Mouse (Mus musculus): Measurements from ENCODE around the gene Tmem100. TPM values are rescaled to one million over a fixed set of nuclear protein-coding genes. Genes with fewer than 3 reads are reported as not detected.

The Tmem100 gene
- polyA plus RNA-seq, 1 experiment: not detected

DNA sequence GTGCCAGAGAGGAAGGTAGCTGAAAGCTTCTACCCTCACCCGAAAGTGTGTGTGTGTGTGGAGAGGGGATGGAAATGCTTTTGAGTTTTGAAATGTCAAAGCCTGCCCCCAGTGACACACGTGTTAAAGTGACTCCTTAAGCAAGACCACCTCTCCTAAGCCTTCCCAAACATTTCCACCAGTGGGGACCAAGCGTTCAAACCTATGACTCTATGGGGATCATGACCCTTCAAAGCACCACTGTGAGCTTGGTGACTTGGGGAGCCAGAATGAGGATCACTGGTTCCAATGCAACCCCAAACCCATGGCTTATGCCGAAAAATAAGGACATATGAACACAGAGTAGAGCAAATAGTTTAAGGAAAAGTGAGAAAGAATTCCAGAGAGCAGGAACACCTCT lies 33.7 kb upstream of the Tmem100 start:
- H3K9me3 ChIP-seq: no peaks in the 10 kb centered on the region
- TF ChIP-seq GATA1 (IDR thresholded peaks at IDR 0.05; ENCODE audit: borderline replicate concordance, low read length): no peak
- H3K36me3 ChIP-seq (replicated peaks; ENCODE audit: low read length): peaks cover 29% of the 10 kb centered on the region
- no peaks in the 10 kb centered on the region for H3K27me3 ChIP-seq (replicated peaks)
- H3K4me3 ChIP-seq (replicated peaks): no peak overlapping the region
- peaks cover 15% of the 10 kb centered on the region for H3K4me1 ChIP-seq

DNA sequence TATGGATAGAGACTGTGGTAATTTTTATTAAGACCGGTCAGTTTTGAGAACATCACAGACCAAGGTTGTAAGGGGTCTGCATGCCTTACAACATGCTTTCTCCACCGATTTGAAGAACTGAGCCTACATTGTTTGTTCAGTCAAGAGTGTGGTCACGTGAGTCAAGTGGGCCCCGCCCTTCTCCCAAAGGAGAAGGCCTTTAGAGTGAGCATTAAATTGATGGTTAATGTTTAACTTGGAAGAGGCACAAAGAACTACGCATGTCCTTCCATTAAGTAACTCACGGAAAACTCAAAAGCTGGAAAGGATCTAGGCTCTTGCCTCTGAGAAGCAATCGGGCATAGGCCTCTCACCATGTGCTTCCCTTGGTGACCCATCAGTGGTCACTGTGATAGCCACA lies 33.3 kb upstream of the Tmem100 start:
- Histone ChIP-seq H3K27me3 (replicated peaks) (no peaks in the 10 kb centered on the region), H3K4me1 (peaks cover 20% of the 10 kb centered on the region), H3K36me3 (replicated peaks; ENCODE audit: low read length) (peaks cover 29% of the 10 kb centered on the region), H3K9me3 (no peaks in the 10 kb centered on the region), H3K4me3 (replicated peaks) (no peak overlapping the region)
- TF ChIP-seq FLI1 (IDR thresholded peaks at IDR 0.05; ENCODE audit: low read length) (no peak), GATA1 (IDR thresholded peaks at IDR 0.05; ENCODE audit: borderline replicate concordance, low read length) (no peak)

- Histone ChIP-seq H3K27me3 (replicated peaks) (no peaks in the 10 kb centered on the region), H3K9me3 (no peaks in the 10 kb centered on the region), H3K4me3 (replicated peaks) (no peak overlapping the region), H3K4me1 (peaks cover 20% of the 10 kb centered on the region), H3K36me3 (replicated peaks; ENCODE audit: low read length) (peaks cover 29% of the 10 kb centered on the region)
- TF ChIP-seq FLI1 (IDR thresholded peaks at IDR 0.05; ENCODE audit: low read length) (no peak), GATA1 (IDR thresholded peaks at IDR 0.05; ENCODE audit: borderline replicate concordance, low read length) (no peak)
Observed at GRCm38 (mm10) chr11:89998996-89999770, 31.0 kb upstream of the Tmem100 start.

DNA sequence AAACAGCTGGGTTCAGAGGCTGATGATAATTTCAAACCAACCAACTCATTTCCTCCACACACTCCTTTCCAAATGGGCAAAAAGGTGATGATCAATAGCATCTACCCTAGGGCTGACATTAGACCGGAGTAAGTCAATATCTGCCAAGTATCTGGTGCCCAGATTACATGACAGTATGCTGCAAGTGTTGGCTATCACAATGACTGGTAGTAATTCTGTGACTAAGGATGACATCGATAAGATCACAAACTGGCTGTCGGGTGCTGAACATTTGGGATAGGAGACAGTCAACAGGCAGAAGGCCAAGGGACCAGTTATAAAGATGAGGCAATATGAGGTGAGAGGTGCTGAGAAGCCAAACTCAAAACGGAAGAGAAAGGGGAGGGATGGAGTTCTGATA lies 29.5 kb upstream of the Tmem100 start:
- Histone ChIP-seq H3K4me1 (peaks cover 20% of the 10 kb centered on the region), H3K27me3 (replicated peaks) (no peaks in the 10 kb centered on the region), H3K36me3 (replicated peaks; ENCODE audit: low read length) (peaks cover 29% of the 10 kb centered on the region), H3K9me3 (no peaks in the 10 kb centered on the region), H3K4me3 (replicated peaks) (no peak overlapping the region)
- TF ChIP-seq FLI1 (IDR thresholded peaks at IDR 0.05; ENCODE audit: low read length) (no peak), GATA1 (IDR thresholded peaks at IDR 0.05; ENCODE audit: borderline replicate concordance, low read length) (no peak)

GRCm38 (mm10) chr11:90001396-90002230 lies 28.5 kb upstream of the Tmem100 start:
- peaks cover 29% of the 10 kb centered on the region for H3K36me3 ChIP-seq (replicated peaks; ENCODE audit: low read length)
- H3K4me1 ChIP-seq: peaks cover 20% of the 10 kb centered on the region
- H3K9me3 ChIP-seq: no peaks in the 10 kb centered on the region
- peak overlapping the region; percentile 93 for H3K4me3 ChIP-seq (replicated peaks)
- no peaks in the 10 kb centered on the region for H3K27me3 ChIP-seq (replicated peaks)
- no peak for TF ChIP-seq FLI1 (IDR thresholded peaks at IDR 0.05; ENCODE audit: low read length)
- TF ChIP-seq GATA1 (IDR thresholded peaks at IDR 0.05; ENCODE audit: borderline replicate concordance, low read length): no peak

DNA sequence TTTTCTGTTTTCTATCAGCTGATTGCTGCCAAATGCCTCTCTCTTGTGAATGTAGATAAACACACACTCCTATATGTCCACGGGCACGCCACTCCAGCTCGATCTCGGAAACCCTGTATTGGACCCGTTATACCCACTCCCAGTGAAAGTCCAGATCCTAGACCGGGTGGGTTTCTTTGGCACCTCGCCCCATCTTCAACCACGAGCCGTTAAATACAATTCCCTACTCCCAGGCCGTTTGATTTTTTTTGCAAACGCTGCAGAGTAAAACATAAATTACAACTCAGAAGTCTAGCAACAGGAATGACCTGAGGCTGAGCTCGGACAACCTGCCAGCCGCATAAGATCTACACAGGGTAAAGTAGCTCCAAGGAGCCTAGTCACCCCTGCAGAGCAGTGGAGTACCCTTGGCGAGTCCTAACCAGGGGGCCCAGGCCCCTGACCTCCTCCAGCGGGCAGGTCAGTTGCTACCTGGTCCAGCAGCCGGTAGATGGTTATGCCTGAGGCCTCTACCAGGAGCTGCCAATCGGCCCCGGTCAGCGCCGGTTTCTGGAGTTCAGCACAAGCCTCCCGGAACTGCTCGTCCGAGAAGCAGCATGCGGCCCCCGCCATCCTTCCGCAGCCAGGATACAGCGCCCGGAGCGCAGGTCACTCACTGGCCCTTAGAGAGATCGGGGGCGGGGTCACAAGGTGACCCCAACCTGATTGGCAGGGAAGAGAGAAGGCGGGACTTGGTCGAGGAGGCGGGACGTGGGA lies 27.7 kb upstream of the Tmem100 start, which contains the start of gene Pctp:
Gene Pctp (minus strand): TSS at position 664 of the 756 bp plus-strand sequence.
- H3K4me3 ChIP-seq (replicated peaks): peak within 1 kb of the TSS; percentile 93
- H3K9me3 ChIP-seq: no peaks in the 10 kb centered on the region
- TF ChIP-seq GATA1 (IDR thresholded peaks at IDR 0.05; ENCODE audit: borderline replicate concordance, low read length) (no peak), FLI1 (IDR thresholded peaks at IDR 0.05; ENCODE audit: low read length) (no peak)
- H3K27me3 ChIP-seq (replicated peaks): no peaks in the 10 kb centered on the region
- H3K4me1 ChIP-seq: peaks cover 20% of the 10 kb centered on the region
- H3K36me3 ChIP-seq (replicated peaks; ENCODE audit: low read length): peaks cover 25% of the 10 kb centered on the region

- H3K36me3 ChIP-seq (replicated peaks; ENCODE audit: low read length): peaks cover 20% of the 10 kb centered on the region
- H3K4me1 ChIP-seq: peaks cover 20% of the 10 kb centered on the region
- H3K27me3 ChIP-seq (replicated peaks): no peaks in the 10 kb centered on the region
- TF ChIP-seq GATA1 (IDR thresholded peaks at IDR 0.05; ENCODE audit: borderline replicate concordance, low read length) (no peak), FLI1 (IDR thresholded peaks at IDR 0.05; ENCODE audit: low read length) (no peak)
- peak overlapping the region; percentile 93 for H3K4me3 ChIP-seq (replicated peaks)
- H3K9me3 ChIP-seq: no peaks in the 10 kb centered on the region
Observed at GRCm38 (mm10) chr11:90002987-90003348, 27.2 kb upstream of the Tmem100 start.

DNA sequence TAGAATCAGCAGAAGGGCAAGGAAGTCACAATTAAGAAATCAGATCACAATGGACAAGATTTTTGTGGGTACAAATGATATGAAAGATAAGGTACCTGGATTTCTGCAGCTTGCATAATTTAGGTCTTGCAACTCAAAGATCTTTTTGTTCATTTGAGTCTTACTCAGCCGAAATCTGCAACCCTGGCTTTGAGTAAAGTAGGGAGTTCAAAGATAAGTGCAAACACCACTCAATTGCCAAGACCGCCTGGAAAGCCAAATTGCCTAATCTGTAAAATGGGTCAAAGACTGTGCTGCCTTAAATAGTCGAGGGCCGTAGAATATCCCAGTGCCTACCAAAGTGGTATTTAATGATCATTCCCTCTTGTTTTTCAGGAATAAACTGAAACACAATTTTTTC lies 26.8 kb upstream of the Tmem100 start:
- no peaks in the 10 kb centered on the region for H3K9me3 ChIP-seq
- peaks cover 20% of the 10 kb centered on the region for H3K36me3 ChIP-seq (replicated peaks; ENCODE audit: low read length)
- TF ChIP-seq FLI1 (IDR thresholded peaks at IDR 0.05; ENCODE audit: low read length): no peak
- no peak for TF ChIP-seq GATA1 (IDR thresholded peaks at IDR 0.05; ENCODE audit: borderline replicate concordance, low read length)
- no peak overlapping the region for H3K4me3 ChIP-seq (replicated peaks)
- no peaks in the 10 kb centered on the region for H3K27me3 ChIP-seq (replicated peaks)
- peaks cover 20% of the 10 kb centered on the region for H3K4me1 ChIP-seq

- H3K27me3 ChIP-seq (replicated peaks): no peaks in the 10 kb centered on the region
- no peak for TF ChIP-seq FLI1 (IDR thresholded peaks at IDR 0.05; ENCODE audit: low read length)
- TF ChIP-seq GATA1 (IDR thresholded peaks at IDR 0.05; ENCODE audit: borderline replicate concordance, low read length): no peak
- no peak overlapping the region for H3K4me3 ChIP-seq (replicated peaks)
- H3K36me3 ChIP-seq (replicated peaks; ENCODE audit: low read length): no peaks in the 10 kb centered on the region
- no peaks in the 10 kb centered on the region for H3K9me3 ChIP-seq
- H3K4me1 ChIP-seq: peaks cover 14% of the 10 kb centered on the region
Observed at GRCm38 (mm10) chr11:90006111-90006510, 24.0 kb upstream of the Tmem100 start.
